Mouse (Mus musculus) thymus, postnatal 14 days (tissue): ENCODE results near the gene Ap5z1.
A peak's percentile ranks its signal among the peaks of the same experiment; 100 is the strongest.

Experiments
- DNase-seq: peaks from one replicate; pipeline ENCODE4 v3.0.0; 2021

The Ap5z1 gene

DNA sequence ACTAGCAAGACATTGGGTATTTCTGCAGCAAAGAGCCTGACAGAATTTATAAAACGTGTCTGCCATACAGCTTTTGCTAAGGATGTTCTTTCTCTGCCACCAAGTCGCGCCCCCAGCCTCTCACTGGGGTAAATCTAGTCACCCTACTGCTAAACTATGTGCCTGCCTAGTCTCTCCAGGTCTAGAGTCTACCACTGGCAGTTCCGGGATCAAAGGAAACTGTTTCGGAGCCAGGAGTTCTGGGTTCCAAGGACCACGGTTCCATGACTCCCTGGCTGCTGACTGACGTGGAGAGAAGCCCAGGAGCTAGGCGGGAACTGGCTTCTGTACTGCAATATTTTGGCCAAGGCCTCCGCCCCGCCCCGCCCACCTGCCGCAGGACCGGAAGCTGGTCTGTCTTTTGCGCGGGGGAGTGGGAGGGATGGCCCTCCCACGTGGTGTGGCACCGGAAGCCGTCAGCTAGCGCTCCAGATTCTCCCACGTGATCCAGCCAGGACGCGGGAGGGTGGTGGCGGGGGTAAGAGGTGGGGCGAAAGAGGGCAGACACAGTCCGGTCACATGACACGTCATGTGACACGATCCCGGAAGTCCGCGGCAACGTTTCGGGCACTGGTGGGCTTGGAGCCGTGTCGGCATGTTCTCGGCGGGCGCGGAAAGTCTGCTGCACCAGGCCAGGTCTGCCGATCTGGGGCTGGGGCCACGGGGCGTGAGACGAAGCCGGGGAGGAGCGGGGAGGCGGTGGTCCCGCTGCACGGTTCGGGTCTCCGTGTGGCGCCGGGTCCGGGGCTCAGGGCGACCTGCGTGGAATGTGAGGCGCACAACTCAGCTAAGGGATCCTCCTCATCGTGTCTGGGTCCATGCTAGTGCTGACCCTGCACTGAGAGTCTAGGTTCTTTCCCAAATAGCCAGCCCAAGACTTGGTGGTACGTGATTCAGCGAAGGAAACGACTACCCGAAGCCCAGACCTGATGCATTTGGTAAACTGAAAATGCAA lies at the start of gene Ap5z1:
Gene Ap5z1 (plus strand): TSS at position 484 of the 994 bp plus-strand sequence.
- peak; percentile 95 for DNase-seq

DNA sequence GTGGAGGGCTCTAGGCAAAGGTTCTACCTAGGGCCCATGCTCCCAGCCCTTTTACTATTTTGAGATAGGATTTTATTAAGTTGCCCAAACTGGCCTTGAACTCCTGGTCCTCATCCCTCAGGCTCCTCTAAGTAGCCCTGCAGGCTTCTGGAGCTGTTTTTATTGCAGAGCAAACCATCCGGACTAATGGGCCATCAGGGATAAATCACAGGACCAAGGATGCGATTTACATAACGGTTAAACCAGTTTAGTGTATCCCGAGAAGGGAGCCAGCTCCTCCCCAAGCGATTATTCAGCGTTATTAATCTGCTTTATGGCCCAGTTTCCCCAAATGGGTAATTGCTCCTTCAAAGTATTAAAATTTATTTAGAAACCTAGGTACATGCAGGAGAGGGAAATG lies 48.3 kb upstream of the Ap5z1 start:
- DNase-seq, result no peak

DNA sequence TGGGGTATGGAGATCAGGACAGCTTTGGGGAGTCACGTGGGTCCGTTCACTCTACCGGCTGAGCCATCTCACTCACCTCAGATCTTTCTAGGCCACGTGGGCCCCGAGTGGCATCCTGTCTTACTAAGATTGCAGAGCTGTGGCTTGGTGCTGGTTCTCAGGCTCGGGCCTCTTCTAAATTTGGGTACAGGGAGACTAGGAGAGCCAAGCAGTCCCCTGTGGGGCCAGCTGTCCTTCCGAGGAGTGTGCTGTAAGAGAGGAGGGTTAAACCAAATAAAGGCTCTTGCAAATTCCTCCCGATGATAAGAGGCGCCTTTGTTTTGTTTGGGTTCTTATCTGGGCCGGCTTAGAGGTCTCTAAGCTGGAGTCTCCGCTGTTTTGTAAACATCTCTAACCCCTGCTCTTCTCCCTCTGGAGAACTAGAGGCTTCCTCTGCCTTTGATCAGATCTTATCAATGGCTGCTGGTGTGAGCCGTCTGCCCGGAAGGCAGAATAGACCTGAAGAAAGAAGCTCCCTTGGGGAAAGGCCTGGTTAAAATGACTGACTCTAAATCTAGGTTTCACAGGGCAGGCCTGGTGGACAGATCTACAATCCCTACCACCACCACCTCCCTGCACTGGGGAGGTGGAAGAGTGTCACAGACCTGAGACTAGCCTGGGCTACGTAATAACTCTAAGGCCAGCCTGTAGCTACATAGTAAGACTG lies 47.5 kb upstream of the Ap5z1 start:
- DNase-seq, result peak; percentile 75

GRCm38 (mm10) chr5:142417104-142417503 lies 46.6 kb upstream of the Ap5z1 start:
- peak; percentile 47 for DNase-seq

DNA sequence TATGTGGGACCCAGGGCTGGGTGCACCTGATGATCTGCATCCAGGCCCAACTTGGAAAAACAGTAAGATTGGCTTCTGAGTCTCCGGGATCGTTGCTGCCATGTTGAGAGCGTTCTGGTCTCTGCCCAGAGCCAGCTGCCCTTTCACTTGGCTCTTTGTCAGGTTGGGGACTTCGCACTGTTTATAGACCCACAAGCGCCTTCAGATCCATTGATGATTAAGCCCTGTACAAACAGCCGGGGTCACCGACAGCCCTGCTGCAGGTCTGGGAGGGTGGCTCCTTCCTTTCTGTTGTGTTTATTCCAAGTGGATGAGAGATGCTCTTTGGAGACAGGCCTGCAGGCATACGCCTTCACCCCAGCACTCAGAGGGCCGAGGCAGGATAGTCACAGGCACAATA lies 45.9 kb upstream of the Ap5z1 start:
- no peak for DNase-seq

DNA sequence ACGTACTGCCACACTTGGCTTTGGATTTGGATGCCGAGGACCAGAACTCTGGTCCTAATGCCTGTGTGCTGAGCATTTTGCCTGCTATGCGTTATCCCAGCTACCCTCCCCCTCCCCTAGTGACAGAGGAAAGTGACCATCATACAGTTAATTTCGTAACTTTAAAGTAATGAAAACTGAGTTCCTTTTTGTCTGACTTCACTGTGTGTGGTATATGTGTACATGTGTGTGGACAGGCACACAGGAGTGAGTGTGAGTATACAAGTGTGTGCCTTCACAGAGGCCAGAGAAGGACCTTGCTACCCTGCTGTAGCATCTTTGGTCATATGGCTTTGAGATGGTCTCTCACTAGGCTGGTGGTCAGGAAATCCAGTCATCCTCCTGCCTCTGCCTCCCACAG lies 45.3 kb upstream of the Ap5z1 start:
- DNase-seq, result no peak

DNA sequence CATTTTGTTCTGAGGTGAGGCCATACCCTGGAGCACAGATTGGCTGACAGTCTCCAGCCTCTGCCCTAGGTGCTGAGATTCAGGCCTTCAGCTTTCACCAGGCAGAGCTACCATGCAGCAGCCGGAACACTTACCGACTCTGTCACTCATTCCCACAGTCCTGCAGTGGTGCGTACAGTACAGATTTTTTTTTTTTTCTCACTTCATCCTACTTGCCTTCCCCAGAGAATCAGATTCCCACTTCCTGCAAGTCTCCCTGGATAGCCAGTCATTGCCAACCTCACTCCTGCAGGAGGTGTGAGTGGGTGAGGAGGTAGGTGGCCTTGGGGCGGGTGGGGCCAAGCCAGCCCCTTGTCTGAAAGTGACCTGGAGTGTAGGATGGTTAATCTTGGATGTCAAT lies 43.4 kb upstream of the Ap5z1 start:
- DNase-seq, result no peak

DNA sequence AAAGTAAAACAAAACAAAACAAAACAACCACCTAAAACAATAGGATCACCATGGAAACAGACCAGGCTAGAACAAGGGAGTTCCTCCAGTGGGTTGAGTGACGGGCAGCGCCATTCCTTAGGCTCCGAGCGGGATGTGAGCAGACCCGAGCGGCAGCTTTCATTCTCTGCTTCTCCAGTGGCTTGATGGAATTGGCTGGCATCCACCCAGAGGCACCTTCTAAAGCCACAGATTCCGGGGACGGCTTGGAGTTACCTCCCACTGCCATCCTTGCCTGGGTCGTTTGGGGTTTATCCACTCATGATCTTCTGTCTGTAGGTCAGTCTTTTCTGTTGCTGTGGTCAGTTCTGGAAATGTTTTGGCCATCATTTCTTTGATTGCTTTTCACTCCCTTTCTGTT lies 42.8 kb upstream of the Ap5z1 start:
- no peak for DNase-seq

- no peak for DNase-seq
Observed at GRCm38 (mm10) chr5:142421886-142422285, 41.9 kb upstream of the Ap5z1 start.

DNA sequence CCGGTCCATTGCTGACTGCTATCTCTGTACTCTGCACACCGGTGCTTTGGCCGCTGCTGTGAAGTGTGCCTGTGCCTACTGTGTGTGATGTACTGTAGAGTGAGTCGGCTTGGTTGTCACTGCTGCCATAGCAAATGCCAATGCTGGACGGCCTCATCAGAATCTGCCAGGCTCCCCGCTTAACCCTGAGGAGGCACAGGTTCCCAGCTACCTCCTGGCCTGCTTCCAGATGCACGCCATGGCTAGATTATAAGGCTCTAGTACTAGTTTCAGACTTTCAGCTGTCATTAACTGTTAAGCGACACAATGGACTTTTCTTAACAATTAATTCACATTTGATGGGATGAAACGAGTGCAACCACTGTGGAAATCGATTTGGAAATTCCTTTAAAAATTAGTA lies 40.6 kb upstream of the Ap5z1 start:
- no peak for DNase-seq

DNA sequence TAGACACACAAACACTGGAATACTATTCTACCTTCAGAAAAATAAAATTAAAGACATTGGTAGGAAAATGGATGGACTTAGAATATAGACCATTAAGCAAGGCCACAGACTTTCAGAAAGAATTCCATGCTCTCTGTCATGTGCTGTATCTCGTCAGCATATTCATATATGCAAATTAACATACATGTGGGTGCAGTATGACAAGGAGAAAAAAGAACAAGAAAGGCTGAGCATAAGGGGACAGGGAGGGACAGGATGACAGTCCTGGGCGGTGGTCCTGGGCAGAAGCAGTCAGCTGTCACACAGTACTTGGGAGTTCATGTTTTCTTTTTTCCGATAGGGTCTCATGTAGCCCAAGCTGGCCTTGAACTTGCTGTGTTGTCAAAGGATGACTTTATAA lies 40.0 kb upstream of the Ap5z1 start:
- no peak for DNase-seq

DNA sequence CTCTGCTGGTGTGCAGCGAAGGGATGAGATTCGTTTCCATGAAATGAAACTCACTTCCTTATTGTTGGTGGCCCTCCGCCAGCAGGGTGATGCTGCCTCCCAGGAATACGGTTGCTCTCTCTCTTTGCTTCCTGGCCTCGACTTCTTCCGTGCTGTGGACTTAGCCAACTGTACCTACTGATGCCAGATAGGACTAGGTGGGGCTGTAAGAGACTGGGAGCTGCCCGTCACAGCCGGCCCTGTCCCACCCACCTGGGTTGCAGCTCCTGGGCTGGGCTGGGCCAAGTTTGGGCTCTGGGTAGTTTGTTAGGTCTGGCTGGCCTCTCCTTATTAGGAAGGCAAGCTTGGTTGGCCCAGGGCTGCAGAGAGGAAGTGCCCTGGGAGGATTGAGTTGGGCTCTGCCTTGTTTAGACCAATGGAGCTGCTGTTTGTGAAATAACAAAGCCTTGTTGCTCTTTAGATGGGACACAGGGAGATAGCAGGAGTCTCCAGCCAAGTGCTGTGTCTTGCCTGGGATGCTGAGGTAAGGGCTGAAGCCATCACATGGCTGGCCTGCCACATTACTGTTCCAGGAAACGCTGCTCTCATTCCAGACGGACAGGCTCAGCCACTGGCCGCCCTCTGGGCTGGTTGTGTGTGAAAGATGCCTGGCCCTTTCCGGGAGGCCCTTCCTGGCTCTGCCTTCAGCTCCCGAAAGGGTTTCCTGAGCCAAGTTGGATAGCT lies 39.0 kb upstream of the Ap5z1 start:
- DNase-seq, result no peak

DNA sequence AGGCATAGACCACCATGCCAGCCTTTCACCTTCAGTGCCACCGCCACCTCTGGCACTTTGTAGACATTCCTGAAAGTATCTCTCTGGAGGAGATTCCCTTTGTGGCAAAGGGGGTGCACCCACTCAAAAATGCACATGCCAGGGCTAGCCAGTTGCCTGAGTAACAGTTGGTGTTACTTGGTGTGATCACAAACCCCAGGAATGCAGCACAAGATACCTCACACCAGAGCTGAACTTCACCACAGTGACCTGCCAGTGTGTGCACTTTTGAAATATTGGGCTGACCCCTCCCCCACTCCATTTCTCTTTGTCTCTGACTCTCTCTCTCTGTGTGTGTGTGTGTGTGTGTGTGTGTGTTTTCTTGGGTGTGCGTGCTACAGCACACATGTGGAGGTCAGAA lies 37.3 kb upstream of the Ap5z1 start:
- no peak for DNase-seq

GRCm38 (mm10) chr5:142427876-142428275 lies 35.9 kb upstream of the Ap5z1 start:
- no peak for DNase-seq

- DNase-seq, result no peak
Observed at GRCm38 (mm10) chr5:142428691-142429090, 35.1 kb upstream of the Ap5z1 start.

GRCm38 (mm10) chr5:142431029-142431428 lies 32.7 kb upstream of the Ap5z1 start:
- no peak for DNase-seq

DNA sequence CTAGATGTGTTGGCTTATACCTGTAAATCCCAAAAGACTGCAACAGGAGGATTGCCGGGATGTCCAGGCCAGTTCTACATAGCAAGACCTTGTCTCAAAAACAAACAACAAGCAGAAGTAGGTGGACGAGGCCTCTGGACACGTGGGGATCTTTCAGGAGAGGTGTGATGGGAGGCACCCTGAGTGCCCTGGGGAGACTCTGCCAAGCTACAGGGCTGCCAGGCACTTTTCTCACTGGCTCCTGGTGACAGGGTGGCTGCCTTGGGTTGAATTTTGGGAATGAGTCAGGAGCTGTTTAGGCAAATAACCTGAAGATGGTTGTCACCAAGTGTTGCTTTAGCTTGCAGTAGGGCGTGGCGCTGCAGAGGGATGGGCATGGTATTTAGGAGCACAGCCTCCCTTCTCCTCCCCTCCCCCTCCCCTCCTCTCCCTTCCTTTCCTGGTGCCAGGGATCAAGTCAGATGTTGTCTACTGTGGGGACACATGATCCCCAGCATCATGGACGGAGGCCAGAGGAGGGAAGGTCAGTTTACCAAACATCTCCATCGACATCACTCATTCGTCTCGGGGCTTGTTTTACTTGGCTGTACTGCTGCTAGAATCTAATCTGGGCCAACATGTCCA lies 31.8 kb upstream of the Ap5z1 start:
- DNase-seq, result no peak

- DNase-seq, result no peak
Observed at GRCm38 (mm10) chr5:142432695-142433094, 31.0 kb upstream of the Ap5z1 start.

DNA sequence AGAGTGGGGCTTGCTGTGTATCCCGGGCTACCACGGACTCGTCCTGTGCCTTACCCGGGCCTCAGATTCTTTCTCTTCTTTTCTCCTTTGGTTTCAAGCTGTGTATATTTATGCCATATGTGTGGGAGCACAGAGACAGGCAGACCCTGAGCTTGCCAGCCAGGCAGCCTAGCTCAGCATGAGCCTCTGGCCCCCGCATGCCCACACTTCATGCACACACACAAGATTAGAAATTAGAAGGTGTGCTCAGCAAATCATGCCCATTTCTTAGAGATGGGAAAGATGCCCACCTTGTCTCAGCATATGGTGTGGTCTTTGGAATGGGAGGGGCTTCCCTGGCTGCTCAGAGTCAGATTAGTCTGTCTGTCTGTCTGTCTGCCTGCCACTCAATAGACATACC lies 29.7 kb upstream of the Ap5z1 start:
- no peak for DNase-seq

GRCm38 (mm10) chr5:142435736-142436135 lies 28.0 kb upstream of the Ap5z1 start:
- DNase-seq, result peak; percentile 55

GRCm38 (mm10) chr5:142438380-142438938 lies 25.3 kb upstream of the Ap5z1 start:
- DNase-seq, result no peak

DNA sequence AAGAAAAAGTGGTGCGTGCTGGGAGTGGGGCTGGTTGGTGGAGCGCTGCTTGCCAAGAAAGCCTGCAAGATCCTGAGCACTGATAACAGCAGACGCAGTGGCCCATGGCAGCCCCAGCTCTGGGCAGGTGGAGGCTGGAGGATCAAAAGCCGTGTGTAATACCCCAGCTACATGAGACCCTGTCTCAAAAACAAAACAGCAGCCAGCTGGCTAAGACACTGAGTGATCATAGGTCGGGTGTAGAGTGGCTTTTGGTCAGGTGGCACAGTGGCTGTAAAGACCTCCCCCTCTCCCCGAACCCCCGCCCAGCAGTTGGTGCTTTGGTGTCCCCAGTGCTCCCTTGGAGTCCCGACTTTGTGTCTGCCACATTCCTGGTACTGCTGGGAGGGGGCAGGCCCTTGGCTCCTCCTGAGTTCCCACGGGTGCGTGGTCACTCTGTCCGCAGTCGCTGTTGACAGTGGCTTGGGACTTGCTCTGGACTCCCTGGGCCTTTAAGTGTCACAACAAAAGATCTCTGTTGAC lies 23.8 kb upstream of the Ap5z1 start:
- DNase-seq, result peak; percentile 62
